Mouse (Mus musculus) megakaryocyte, embryonic 14.5 days (primary cell): ENCODE data around the gene Mbd3l2.

Source experiments
- FLI1 ChIP-seq: IDR thresholded peaks from 2 replicates; pipeline ENCODE4 v1.6.1; 2012; ENCODE audit warnings: low read length, inconsistent platforms, mixed read lengths
- GATA1 ChIP-seq: IDR thresholded peaks from 3 replicates; pipeline ENCODE4 v1.6.1; 2012; ENCODE audit warnings: mixed read lengths, low read length, inconsistent platforms, borderline replicate concordance

DNA sequence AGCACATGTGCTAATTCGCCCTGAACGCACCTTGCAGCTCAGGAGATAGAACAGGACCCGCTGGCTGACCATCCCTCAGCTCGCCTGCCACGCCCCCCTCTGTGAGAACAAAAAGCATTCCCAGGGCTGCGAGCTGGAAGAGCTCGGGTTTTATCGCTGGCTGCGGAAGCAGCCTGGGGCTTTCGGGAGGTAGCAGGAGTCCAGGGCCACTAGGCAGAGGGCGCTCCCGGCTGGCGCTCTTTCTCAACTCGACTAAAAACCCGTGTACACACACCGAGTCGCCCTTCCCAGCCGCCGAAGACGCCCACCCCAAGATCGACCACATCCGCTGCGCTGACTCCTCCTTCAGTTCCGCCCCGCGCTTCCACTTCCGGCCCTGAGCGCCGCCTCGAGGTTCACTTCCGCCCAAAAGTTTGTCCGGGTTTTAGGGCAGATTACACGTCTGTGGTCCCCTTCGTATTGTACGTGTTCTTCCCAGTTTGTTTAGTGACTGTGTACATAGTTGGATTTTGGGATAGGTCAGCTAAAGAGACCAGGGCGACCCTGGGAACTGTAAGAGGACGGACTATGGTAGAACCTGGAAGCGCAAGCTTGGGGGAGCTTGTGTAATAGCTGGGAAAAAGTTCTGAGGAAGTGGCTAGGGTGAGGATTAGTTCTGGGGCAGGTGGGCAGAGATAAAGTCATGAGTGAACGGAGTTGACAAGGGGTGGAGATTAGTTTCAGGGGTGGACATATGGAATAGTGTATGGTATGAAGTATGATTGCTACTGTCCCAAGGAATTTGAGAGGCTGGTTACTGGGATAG is 43.1 kb downstream of the Mbd3l2 start:
- TF ChIP-seq GATA1 (no peak), FLI1 (no peak)
